ENCODE assay signal across 15 mouse cellular contexts in genomic region chr2:163702431-163702830, GRCm38 (mm10). TPM values are rescaled to one million over a fixed set of nuclear protein-coding genes. Genes with fewer than 3 reads are reported as not detected.
A peak's percentile ranks its signal among the peaks of the same experiment; 100 is the strongest.
DNase-seq lines count a peak whose midpoint lies in the region; ATAC-seq and TF ChIP-seq lines count a peak whose summit lies in the region.
"Had no signal": no experiment of that assay in that cellular context is flagged by ENCODE, and none has a peak within 500 bp of the region (broad histone marks: within the 10 kb centered on the region; RNA-seq: fewer than 3 reads in every experiment).

No protein-coding gene starts in this region.

- no peak for TF ChIP-seq POLR2A in cerebellum, adult 2 months (IDR thresholded peaks at IDR 0.05; ENCODE audit: borderline replicate concordance, insufficient read depth, low read length)
- no peak for TF ChIP-seq POLR2A in small intestine, adult 2 months (IDR thresholded peaks at IDR 0.05; ENCODE audit: low read depth, low read length)

- no peak for DNase-seq in cerebellum, adult 2 months
- no peak for DNase-seq in cerebellum, postnatal 14 days
- DNase-seq in hindbrain, postnatal 0 days (ENCODE audit: low spot score) = no peak
- peak; percentile 49 for DNase-seq in thymus, postnatal 14 days
- DNase-seq in thymus, postnatal 25 days = no peak
- DNase-seq in adrenal gland, postnatal 25 days = no peak
- DNase-seq: cerebellum, postnatal 25 days; kidney, postnatal 25 days; left cerebral cortex, postnatal 4 days; lung, postnatal 4 days had no signal

- WGBS in cerebellum, adult 2 months = 63% methylated on average over 7 of the region's 7 CpGs
- whole genome bisulfite sequencing in hindbrain, embryonic 16.5 days = 67% methylated on average over 7 of the region's 7 CpGs
- WGBS in hindbrain, postnatal 0 days = 65% methylated on average over 7 of the region's 7 CpGs
- 68% methylated on average over 7 of the region's 7 CpGs for WGBS in small intestine, adult 2 months

- ATAC-seq in hindbrain, embryonic 16.5 days = no peak
- no peak for ATAC-seq in hindbrain, postnatal 0 days
- ATAC-seq: activated CD4-positive, CD25-positive, alpha-beta regulatory T cell, adult 4 months had no signal

- H3K9ac ChIP-seq in hindbrain, embryonic 16.5 days (ENCODE audit: low read depth, low read length) = peak overlapping the region; percentile 20; the same call in 1 of the 2 replicates
- no peak overlapping the region for H3K9ac ChIP-seq in hindbrain, postnatal 0 days (replicated peaks; ENCODE audit: low read length)

- peaks cover 26% of the 10 kb centered on the region for H3K4me1 ChIP-seq in cerebellum, adult 2 months (ENCODE audit: control insufficient read depth, insufficient read depth, low read length)
- no peaks in the 10 kb centered on the region; the same call in 1 of the 2 replicates for H3K4me1 ChIP-seq in hindbrain, embryonic 16.5 days (ENCODE audit: control insufficient read depth, insufficient read depth, low read depth, low read length)
- no peaks in the 10 kb centered on the region for H3K4me1 ChIP-seq in hindbrain, postnatal 0 days (ENCODE audit: insufficient read depth, low read length)
- H3K4me1 ChIP-seq in small intestine, adult 2 months (ENCODE audit: control insufficient read depth, insufficient read depth, insufficient read length, low read length) = peaks cover 15% of the 10 kb centered on the region; the same call in 1 of the 2 replicates

- H3K9me3 ChIP-seq in hindbrain, embryonic 16.5 days (ENCODE audit: control insufficient read depth, low read length) = no peaks in the 10 kb centered on the region
- no peaks in the 10 kb centered on the region for H3K9me3 ChIP-seq in hindbrain, postnatal 0 days (ENCODE audit: low read length)

- no peak overlapping the region for H3K4me3 ChIP-seq in cerebellum, adult 2 months (replicated peaks; ENCODE audit: insufficient read depth, low read depth, low read length)
- H3K4me3 ChIP-seq in hindbrain, embryonic 16.5 days (ENCODE audit: low read length) = no peak overlapping the region
- H3K4me3 ChIP-seq in hindbrain, postnatal 0 days (ENCODE audit: low read length) = no peak overlapping the region
- H3K4me3 ChIP-seq in small intestine, adult 2 months (ENCODE audit: low read depth, low read length) = no peak overlapping the region
- H3K4me3 ChIP-seq: erythroblast, embryonic 14.5 days; myocyte had no signal

- no peak for TF ChIP-seq CTCF in cerebellum, adult 2 months (IDR thresholded peaks at IDR 0.05; ENCODE audit: borderline replicate concordance, insufficient read depth, low read depth, low read length)
- no peak for TF ChIP-seq CTCF in hindbrain, postnatal 0 days (IDR thresholded peaks at IDR 0.05; ENCODE audit: low read depth)
- TF ChIP-seq CTCF in small intestine, adult 2 months (IDR thresholded peaks at IDR 0.05; ENCODE audit: extremely low read depth, insufficient read length, insufficient replicate concordance, low read depth, low read length) = no peak

- no peaks in the 10 kb centered on the region for H3K27me3 ChIP-seq in cerebellum, adult 2 months (ENCODE audit: control insufficient read depth, insufficient read depth, low read length)
- H3K27me3 ChIP-seq in hindbrain, embryonic 16.5 days (replicated peaks; ENCODE audit: control insufficient read depth, insufficient read depth, low read length) = no peaks in the 10 kb centered on the region
- H3K27me3 ChIP-seq in hindbrain, postnatal 0 days (ENCODE audit: insufficient read depth, low read length) = no peaks in the 10 kb centered on the region
- H3K27me3 ChIP-seq in small intestine, adult 2 months (ENCODE audit: control insufficient read depth, insufficient read depth, low read length) = no peaks in the 10 kb centered on the region

- no peaks in the 10 kb centered on the region for H3K36me3 ChIP-seq in hindbrain, embryonic 16.5 days (ENCODE audit: control insufficient read depth, insufficient read depth, low read length)
- H3K36me3 ChIP-seq in hindbrain, postnatal 0 days (ENCODE audit: insufficient read depth, low read length) = no peaks in the 10 kb centered on the region; the same call in 1 of the 2 replicates
- peaks cover 14% of the 10 kb centered on the region for H3K36me3 ChIP-seq in small intestine, adult 2 months (ENCODE audit: control insufficient read depth, insufficient read depth, low read length)

- no peak overlapping the region for H3K4me2 ChIP-seq in hindbrain, embryonic 16.5 days (ENCODE audit: low read length)
- no peak overlapping the region for H3K4me2 ChIP-seq in hindbrain, postnatal 0 days (ENCODE audit: low read depth, low read length)

- H3K27ac ChIP-seq in cerebellum, adult 2 months (ENCODE audit: insufficient read depth, low read length) = peak overlapping the region; percentile 23; the same call in 1 of the 2 replicates
- H3K27ac ChIP-seq in hindbrain, embryonic 16.5 days (ENCODE audit: low read depth, low read length) = no peak overlapping the region
- no peak overlapping the region for H3K27ac ChIP-seq in hindbrain, postnatal 0 days
- peak overlapping the region; percentile 61 for H3K27ac ChIP-seq in small intestine, adult 2 months (ENCODE audit: insufficient read depth, low read depth, low read length)

RNA-seq across cellular contexts. Expression of gene Pkig, which starts 44.2 kb away (rescaled TPM):
- polyA plus RNA-seq in cerebellum, adult 2 months (2012; rRNA removed) = 49.6 and 57.4 TPM in 2 replicates
- polyA plus RNA-seq in hindbrain, embryonic 16.5 days (2015; fragmentation: Nextera tagmentation; extraction: Ambion mirVana) = 126 and 127 TPM in 2 replicates
- total RNA-seq in hindbrain, postnatal 0 days (2014; rRNA removed) = 70.8 and 95.2 TPM in 2 replicates
- 136 and 141 TPM in 2 replicates for polyA plus RNA-seq in hindbrain, postnatal 0 days (2015; fragmentation: Nextera tagmentation; extraction: Ambion mirVana)
- 82.0 and 143 TPM in 2 replicates for polyA plus RNA-seq in small intestine, adult 2 months (2012; rRNA removed)
- total RNA-seq in adrenal gland, postnatal 25 days (2021) = 42.5 and 47.7 TPM in 2 replicates

RNA-seq across cellular contexts. Expression of gene Ada, which starts 47.6 kb away (rescaled TPM):
- polyA plus RNA-seq in cerebellum, adult 2 months (2012; rRNA removed) = 1.4 and 1.5 TPM in 2 replicates
- polyA plus RNA-seq in hindbrain, embryonic 16.5 days (2015; fragmentation: Nextera tagmentation; extraction: Ambion mirVana) = 3.5 and 4.2 TPM in 2 replicates
- 2.2 and 3.4 TPM in 2 replicates for total RNA-seq in hindbrain, postnatal 0 days (2014; rRNA removed)
- 3.2 and 3.4 TPM in 2 replicates for polyA plus RNA-seq in hindbrain, postnatal 0 days (2015; fragmentation: Nextera tagmentation; extraction: Ambion mirVana)
- 414 and 869 TPM in 2 replicates for polyA plus RNA-seq in small intestine, adult 2 months (2012; rRNA removed)
- total RNA-seq in adrenal gland, postnatal 25 days (2021) = 2.8 and 3.6 TPM in 2 replicates

RNA-seq across cellular contexts. Expression of gene Serinc3, which starts 57.5 kb away (rescaled TPM):
- polyA plus RNA-seq in cerebellum, adult 2 months (2012; rRNA removed) = 162 and 179 TPM in 2 replicates
- 38.6 and 41.2 TPM in 2 replicates for polyA plus RNA-seq in hindbrain, embryonic 16.5 days (2015; fragmentation: Nextera tagmentation; extraction: Ambion mirVana)
- total RNA-seq in hindbrain, postnatal 0 days (2014; rRNA removed) = 82.6 and 97.4 TPM in 2 replicates
- 35.9 and 36.5 TPM in 2 replicates for polyA plus RNA-seq in hindbrain, postnatal 0 days (2015; fragmentation: Nextera tagmentation; extraction: Ambion mirVana)
- polyA plus RNA-seq in small intestine, adult 2 months (2012; rRNA removed) = 121 and 262 TPM in 2 replicates
- total RNA-seq in adrenal gland, postnatal 25 days (2021) = 482 and 571 TPM in 2 replicates

Comparison
In these comparisons a context has a peak if more than half of its experiments do, and no peak if none do; other contexts are left out.
1. H3K27ac ChIP-seq: peak in cerebellum, adult 2 months (single experiment) and small intestine, adult 2 months (single experiment); none in hindbrain, embryonic 16.5 days (single experiment) and hindbrain, postnatal 0 days (single experiment).
2. RNA of gene Ada, which starts 47.6 kb away (polyA plus RNA-seq): 414 to 869 TPM in small intestine, adult 2 months; 3.5 to 4.2 TPM in hindbrain, embryonic 16.5 days, 3.2 to 3.4 TPM in hindbrain, postnatal 0 days and 1.4 to 1.5 TPM in cerebellum, adult 2 months; every median in the first group is over 10 times any median in the second.